Mouse (Mus musculus) heart, adult 2 months (tissue): Measurements from ENCODE around the gene Il12b.

Experiments used
- CTCF ChIP-seq: fragments of 200-600 bp; IDR thresholded peaks from 2 replicates; pipeline ENCODE4 v1.8.1; 2022; ENCODE audit warnings: antibody characterized with exemption, mild to moderate bottlenecking, moderate library complexity
- POLR2A ChIP-seq: fragments of 200-500 bp; IDR thresholded peaks from 2 replicates; pipeline ENCODE4 v1.6.1; 2011; ENCODE audit warnings: mild to moderate bottlenecking, low read depth, low read length, control low read depth; ENCODE audit not compliant: insufficient read depth

DNA sequence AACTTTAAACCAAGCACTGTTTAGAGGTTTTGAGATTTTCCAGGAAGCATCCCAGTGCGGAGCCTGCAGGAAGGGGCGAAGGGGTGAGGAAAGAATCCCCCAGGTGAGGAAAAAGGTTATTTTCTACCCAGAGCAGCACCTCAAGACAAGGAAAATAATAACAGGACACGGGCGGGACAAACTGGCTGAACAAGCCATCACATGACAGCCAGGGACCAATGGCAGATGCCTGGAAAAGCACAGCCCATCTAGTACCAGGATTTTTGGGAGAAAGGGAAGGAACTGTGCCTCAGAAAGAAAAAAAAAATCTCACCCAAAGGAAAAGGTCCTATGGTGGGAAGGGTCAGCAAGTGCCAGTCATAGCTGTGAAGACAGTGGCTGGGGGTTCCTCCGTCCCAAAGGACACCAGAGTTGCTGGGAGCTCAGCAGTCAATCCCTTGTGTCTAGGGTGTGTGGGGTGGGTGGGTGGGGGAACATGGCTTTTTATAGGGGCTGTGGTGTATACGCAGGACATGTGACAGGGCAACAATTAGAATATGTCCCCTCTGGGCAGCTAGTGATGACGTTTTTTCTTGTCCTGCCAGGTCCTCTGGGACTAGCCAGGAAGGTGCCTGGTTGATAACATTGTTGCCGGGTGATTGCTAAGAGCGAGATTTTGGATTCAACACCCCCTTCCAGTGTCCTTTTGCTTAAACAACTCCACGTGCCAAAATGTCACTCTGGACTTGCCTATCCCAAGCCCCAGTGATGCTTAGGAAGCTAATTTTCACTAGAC, 22.7 kb downstream of the Il12b start:
- TF ChIP-seq POLR2A (no peak), CTCF (no peak)
